Mouse (Mus musculus) thymus, adult 2 months (tissue): ENCODE measurements around the gene Lypd3. TPM values are rescaled to one million over a fixed set of nuclear protein-coding genes. Genes with fewer than 3 reads are reported as not detected.
"Not testable (repeated sequence)": the region's sequence is repeated elsewhere in the genome, so short reads cannot be mapped to it uniquely, and the experiment has no call there.

ENCODE experiments used
- DNase-seq: peaks from one replicate; pipeline ENCODE4 v3.0.0; 2021
- H3K27ac ChIP-seq: fragments of 200-500 bp; 2 replicates; pipeline ENCODE4 v1.5.1; 2012; ENCODE audit warnings: low read length, control low read depth; ENCODE audit not compliant: control insufficient read depth, insufficient read depth
- H3K27me3 ChIP-seq: fragments of 200-500 bp; 2 replicates; pipeline ENCODE4 v1.6.1; 2012; ENCODE audit warnings: mild to moderate bottlenecking, low read length, moderate library complexity, mixed read lengths; ENCODE audit not compliant: control insufficient read depth, insufficient read depth
- H3K36me3 ChIP-seq: fragments of 200-500 bp; 2 replicates; pipeline ENCODE4 v1.6.1; 2012; ENCODE audit warnings: mild to moderate bottlenecking, low read length, moderate library complexity; ENCODE audit not compliant: control insufficient read depth, insufficient read depth
- H3K4me1 ChIP-seq: fragments of 200-500 bp; replicated peaks from 2 replicates; pipeline ENCODE4 v1.6.1; 2012; ENCODE audit warnings: low read length; ENCODE audit not compliant: control insufficient read depth, insufficient read depth
- H3K4me3 ChIP-seq: fragments of 200-500 bp; 2 replicates; pipeline ENCODE4 v1.5.1; 2012; ENCODE audit warnings: mild to moderate bottlenecking, low read length, control low read depth, moderate library complexity; ENCODE audit not compliant: control insufficient read depth, insufficient read depth
- CTCF ChIP-seq: fragments of 200-500 bp; IDR thresholded peaks from 2 replicates; pipeline ENCODE4 v1.5.1; 2012; ENCODE audit warnings: mild to moderate bottlenecking, control low read depth, low read length, moderate library complexity, borderline replicate concordance; ENCODE audit not compliant: control insufficient read depth, poor library complexity, insufficient read depth; ENCODE audit errors: extremely low read depth
- POLR2A ChIP-seq: fragments of 200-500 bp; IDR thresholded peaks from 2 replicates; pipeline ENCODE4 v1.6.1; 2012; ENCODE audit warnings: mild to moderate bottlenecking, low read length, control low read depth, moderate library complexity; ENCODE audit not compliant: control insufficient read depth, poor library complexity, insufficient read depth; ENCODE audit errors: extremely low read depth
- WGBS: fragments of 180-500 bp; shearing (Covaris S2); methylation state at CpG from one replicate; pipeline ENCODE4 v1.1.7; 2018; 5-methylcytosine and 5-hydroxymethylcytosine counted together
- polyA plus RNA-seq: library from polyadenylated mRNA; depleted of rRNA; stranded (reverse); fragments of >200 nt; gene quantifications from 2 replicates; pipeline ENCODE4 v1.2.3, GENCODE M21; 2012; rRNA removed

The Lypd3 gene
- polyA plus RNA-seq, 1 experiment: 4.7 TPM

DNA sequence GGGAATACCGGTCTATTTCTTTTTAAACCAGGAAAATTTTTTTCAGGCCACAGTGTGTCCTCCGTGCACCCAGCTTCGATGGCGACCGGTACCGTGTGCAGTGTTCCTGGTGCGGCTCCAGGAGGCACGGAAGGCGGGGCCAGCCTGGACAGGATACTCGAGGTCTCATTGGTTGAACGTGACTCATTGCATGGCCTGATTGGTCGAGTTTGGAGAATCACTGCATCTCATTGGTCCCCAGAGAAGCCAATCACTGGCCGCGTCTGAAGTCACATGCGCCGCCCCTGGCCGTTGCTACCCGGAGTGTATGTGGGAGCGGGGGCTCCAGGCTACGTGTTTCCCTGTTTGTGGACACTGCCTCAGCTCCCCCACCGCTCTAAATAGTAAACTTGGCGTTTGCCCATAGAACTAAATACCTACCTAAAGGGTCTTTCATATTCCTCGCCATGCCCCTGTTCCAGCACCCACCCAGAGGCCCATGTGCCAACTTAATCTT is 35.6 kb downstream of the Lypd3 start:
- H3K36me3 ChIP-seq: no peaks in the 10 kb centered on the region
- no peaks in the 10 kb centered on the region for H3K4me1 ChIP-seq
- no peak overlapping the region for H3K27ac ChIP-seq
- no peak overlapping the region for H3K4me3 ChIP-seq
- WGBS: 89% methylated on average over 23 of the region's 23 CpGs
- no peak for DNase-seq
- H3K27me3 ChIP-seq: no peaks in the 10 kb centered on the region
- TF ChIP-seq CTCF (no peak), POLR2A (no peak)

DNA sequence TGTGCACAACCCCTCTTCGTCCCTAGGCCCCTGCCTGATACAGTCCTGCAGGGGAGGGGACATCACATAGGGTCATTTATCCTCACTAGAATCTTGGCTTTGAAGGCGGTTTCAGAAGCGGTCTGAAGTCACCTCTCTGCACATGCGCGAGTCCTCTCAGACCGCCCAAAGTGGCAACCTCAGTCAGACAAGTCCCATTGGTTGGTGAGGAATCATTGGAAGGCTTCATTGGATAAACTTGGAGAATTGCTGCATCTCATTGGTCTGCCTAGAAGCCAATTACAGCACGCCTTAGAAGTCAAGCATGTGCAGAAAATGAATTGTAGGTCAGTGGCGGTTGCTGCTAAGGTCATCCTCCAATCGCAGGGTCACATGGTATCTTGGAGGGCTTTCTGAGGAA is 40.2 kb downstream of the Lypd3 start, which contains the start of gene Tex101:
Gene Tex101, minus strand, starts transcription at position 101 of the 400 bp plus-strand sequence.
- DNase-seq: no peak
- Histone ChIP-seq H3K27me3 (no peaks in the 10 kb centered on the region), H3K4me1 (no peaks in the 10 kb centered on the region), H3K27ac (no peak within 1 kb of the TSS), H3K36me3 (no peaks in the 10 kb centered on the region), H3K4me3 (no peak within 1 kb of the TSS)
- WGBS: 92% methylated on average over 9 of the region's 9 CpGs
- TF ChIP-seq POLR2A (no peak), CTCF (no peak)

DNA sequence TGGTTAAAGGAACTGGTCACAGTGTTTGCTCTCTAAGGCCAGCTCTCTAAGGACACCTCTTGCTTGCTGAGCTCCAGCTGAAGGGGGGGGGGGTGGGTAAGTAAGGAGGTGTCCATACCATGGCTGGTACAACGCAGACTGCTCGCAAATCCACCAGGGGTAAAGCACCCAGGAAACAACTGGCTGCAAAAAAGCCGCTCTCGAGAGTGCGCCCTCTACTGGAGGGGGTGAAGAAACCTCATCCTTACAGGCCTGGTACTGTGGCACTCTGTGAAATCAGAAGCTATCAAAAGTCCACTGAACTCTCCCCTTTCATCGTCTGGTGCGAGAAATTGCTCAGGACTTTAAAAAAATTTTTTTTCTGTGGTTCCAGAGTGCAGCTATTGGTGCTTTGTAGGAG is 47.8 kb downstream of the Lypd3 start:
- H3K27ac ChIP-seq, H3K4me1 ChIP-seq, H3K4me3 ChIP-seq, H3K36me3 ChIP-seq, H3K27me3 ChIP-seq: not testable (repeated sequence)
- 72% methylated on average over 7 of the region's 7 CpGs for WGBS
- peak; percentile 41 for DNase-seq

DNA sequence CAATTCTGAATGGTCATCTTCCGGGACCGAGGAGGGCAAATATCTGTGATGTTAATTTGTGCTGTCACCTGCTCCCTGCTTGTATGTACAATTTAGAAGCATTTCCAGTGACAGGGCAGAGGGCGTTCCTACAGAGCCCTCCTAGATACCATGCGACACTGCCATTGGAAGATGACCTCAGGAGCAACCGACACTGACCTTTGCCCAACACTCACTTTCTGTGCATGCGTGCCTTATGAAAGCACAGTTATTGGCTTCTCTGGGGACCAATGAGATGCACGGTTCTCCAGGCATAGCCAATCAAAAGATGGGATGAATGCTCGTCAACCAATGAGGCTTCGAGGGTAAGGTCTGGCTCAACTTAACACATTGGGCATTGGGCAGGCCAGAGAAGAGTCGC is 51.2 kb downstream of the Lypd3 start:
- H3K27ac ChIP-seq, DNase-seq, H3K27me3 ChIP-seq, H3K4me1 ChIP-seq, H3K4me3 ChIP-seq, H3K36me3 ChIP-seq: not testable (repeated sequence)
- 94% methylated on average over 10 of the region's 10 CpGs for WGBS

Other genes starting within 250 kb of the Lypd3 start
- 166 and 168 TPM in 2 replicates for gene Smg9, start 236.9 kb upstream of the Lypd3 start, polyA plus RNA-seq
- gene Irgc1, start 184.3 kb upstream of the Lypd3 start, polyA plus RNA-seq: 0.97 and 3.0 TPM in 2 replicates
- gene Plaur, start 174.1 kb upstream of the Lypd3 start, polyA plus RNA-seq: 7.0 and 9.5 TPM in 2 replicates
- 6.4 and 7.1 TPM in 2 replicates for gene Cadm4, start 154.5 kb upstream of the Lypd3 start, polyA plus RNA-seq
- 14.4 and 18.7 TPM in 2 replicates for gene Zfp428, start 129.5 kb upstream of the Lypd3 start, polyA plus RNA-seq
- gene AC161166.1, start 124.1 kb upstream of the Lypd3 start, polyA plus RNA-seq: 0.08 TPM in 1 of 2 replicates, not detected in the other
- 34.7 and 36.6 TPM in 2 replicates for gene Irgq, start 105.9 kb upstream of the Lypd3 start, polyA plus RNA-seq
- gene Pinlyp, start 90.4 kb upstream of the Lypd3 start, polyA plus RNA-seq: 3.6 and 5.4 TPM in 2 replicates
- 115 and 116 TPM in 2 replicates for gene Xrcc1, start 90.3 kb upstream of the Lypd3 start, polyA plus RNA-seq
- gene Ethe1, start 49.0 kb upstream of the Lypd3 start, polyA plus RNA-seq: 43.3 and 45.9 TPM in 2 replicates
- 0.24 and 0.98 TPM in 2 replicates for gene Zfp575, start 48.9 kb upstream of the Lypd3 start, polyA plus RNA-seq
- 10.7 and 11.5 TPM in 2 replicates for gene Phldb3, start 25.8 kb upstream of the Lypd3 start, polyA plus RNA-seq
- gene Tex101, start 40.1 kb downstream of the Lypd3 start, polyA plus RNA-seq: 0.38 TPM in 1 of 2 replicates, not detected in the other
- not detected in 2 replicates for gene BC049730, start 72.7 kb downstream of the Lypd3 start, polyA plus RNA-seq
- not detected in 2 replicates for gene Gm4763, start 90.4 kb downstream of the Lypd3 start, polyA plus RNA-seq
- gene Cd177, start 123.8 kb downstream of the Lypd3 start, polyA plus RNA-seq: 2.9 and 3.0 TPM in 2 replicates
- 1.4 and 2.1 TPM in 2 replicates for gene Ceacam10, start 140.7 kb downstream of the Lypd3 start, polyA plus RNA-seq
- 6.4 and 6.8 TPM in 2 replicates for gene Gm9844, start 225.7 kb downstream of the Lypd3 start, polyA plus RNA-seq
- 0.15 TPM in 1 of 2 replicates, not detected in the other for gene Lypd4, start 233.4 kb downstream of the Lypd3 start, polyA plus RNA-seq
- gene Dmrtc2, start 233.5 kb downstream of the Lypd3 start, polyA plus RNA-seq: not detected in 2 replicates
- gene Rps19, start 247.8 kb downstream of the Lypd3 start, polyA plus RNA-seq: 543 and 698 TPM in 2 replicates